In the genomic region with DNA sequence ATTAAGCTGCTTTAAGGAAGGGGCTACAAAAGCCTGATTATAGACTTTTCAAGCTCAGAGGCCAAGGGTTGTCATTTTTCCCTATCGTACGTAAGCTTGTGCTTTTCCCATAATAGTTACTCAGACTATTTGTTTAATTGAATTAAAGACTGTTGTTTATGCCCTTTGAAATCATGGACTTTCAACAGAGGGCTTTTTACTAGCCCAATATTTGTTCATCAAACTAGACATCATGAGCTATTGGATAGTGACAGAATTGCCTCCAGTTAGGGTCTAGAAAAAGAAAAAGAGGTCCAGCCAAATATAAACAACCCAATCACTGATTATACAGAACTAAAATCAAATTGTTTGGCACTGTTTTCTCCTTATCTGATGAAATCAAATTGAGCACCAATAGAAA, we compare ENCODE assay signal across 24 mouse cellular contexts.
"Had no signal": no experiment of that assay in that cellular context is flagged by ENCODE, and none has a peak within 500 bp of the region (broad histone marks: within the 10 kb centered on the region; RNA-seq: fewer than 3 reads in every experiment).

No protein-coding gene starts in this region.

- H3K4me1 ChIP-seq: heart, embryonic 10.5 days; hindbrain, embryonic 13.5 days; hindbrain, embryonic 15.5 days; limb, embryonic 13.5 days; limb, embryonic 15.5 days had no signal

- H3K4me3 ChIP-seq: heart, embryonic 10.5 days; heart, embryonic 12.5 days; hindbrain, embryonic 13.5 days; hindbrain, embryonic 15.5 days; kidney, embryonic 15.5 days; limb, embryonic 13.5 days; limb, embryonic 15.5 days; liver, embryonic 13.5 days had no signal

- H3K27ac ChIP-seq: heart, embryonic 10.5 days; hindbrain, embryonic 13.5 days; hindbrain, embryonic 15.5 days; hindbrain, postnatal 0 days; kidney, embryonic 15.5 days; kidney, postnatal 0 days; limb, embryonic 13.5 days; limb, embryonic 15.5 days; liver, embryonic 13.5 days had no signal

- H3K27me3 ChIP-seq: heart, embryonic 12.5 days; hindbrain, embryonic 13.5 days; hindbrain, embryonic 15.5 days; kidney, embryonic 15.5 days; limb, embryonic 13.5 days; limb, embryonic 15.5 days; liver, embryonic 13.5 days had no signal

- H3K9me3 ChIP-seq: heart, embryonic 10.5 days; heart, embryonic 12.5 days; hindbrain, embryonic 13.5 days; hindbrain, embryonic 15.5 days; kidney, embryonic 15.5 days; limb, embryonic 13.5 days; limb, embryonic 15.5 days; liver, embryonic 13.5 days had no signal

- H3K36me3 ChIP-seq: heart, embryonic 10.5 days; heart, embryonic 12.5 days; hindbrain, embryonic 13.5 days; hindbrain, embryonic 15.5 days; kidney, embryonic 15.5 days; limb, embryonic 13.5 days; limb, embryonic 15.5 days; liver, embryonic 13.5 days had no signal

- ATAC-seq: forebrain, postnatal 0 days; hindbrain, postnatal 0 days; intestine, embryonic 16.5 days had no signal

- H3K9ac ChIP-seq: forebrain, postnatal 0 days; heart, embryonic 12.5 days; hindbrain, embryonic 13.5 days; hindbrain, embryonic 15.5 days; kidney, embryonic 15.5 days; limb, embryonic 13.5 days; limb, embryonic 15.5 days; liver, embryonic 13.5 days had no signal

- H3K4me2 ChIP-seq: heart, embryonic 12.5 days; hindbrain, embryonic 13.5 days; hindbrain, embryonic 15.5 days; kidney, embryonic 15.5 days; limb, embryonic 13.5 days; limb, embryonic 15.5 days; liver, embryonic 13.5 days had no signal

- DNase-seq: forebrain, postnatal 0 days; gastrocnemius, postnatal 14 days; gastrocnemius, postnatal 36 days; heart, adult 18-20 months; heart, postnatal 10 days; kidney, adult 11 months; kidney, adult 2 months; kidney, adult 9 months; kidney, postnatal 14 days; kidney, postnatal 36 days; layer of hippocampus, adult 9-11 months; layer of hippocampus, postnatal 36 days; left cerebral cortex, postnatal 4 days; liver, embryonic 13.5 days had no signal
